Mouse (Mus musculus): ENCODE results near the gene Mmp10. TPM values are rescaled to one million over a fixed set of nuclear protein-coding genes. Genes with fewer than 3 reads are reported as not detected.

Gene Mmp10
- not detected in 4 replicates for total RNA-seq (2023)

GRCm38 (mm10) chr9:7502051-7502450, at the start of gene Mmp10:
Gene Mmp10 (plus strand): TSS chr9:7502352.

GRCm38 (mm10) chr9:7558221-7559017, 56.3 kb downstream of the Mmp10 start, which contains the start of gene Mmp8:
Gene Mmp8 (plus strand): TSS chr9:7558456.

Other genes with a start within 250 kb of the Mmp10 start
- gene Mmp13, start 229.8 kb upstream of the Mmp10 start, total RNA-seq (2023), result not detected in 4 replicates
- gene Mmp12, start 158.0 kb upstream of the Mmp10 start, total RNA-seq (2023), result 0.41 to 1.5 TPM in 2 of 4 replicates, not detected in the others
- not detected in 4 replicates for gene Mmp1b, start 114.3 kb upstream of the Mmp10 start, total RNA-seq (2023)
- gene Mmp3, start 56.5 kb upstream of the Mmp10 start, total RNA-seq (2023), result not detected in 4 replicates
- gene Mmp8, start 56.1 kb downstream of the Mmp10 start, total RNA-seq (2023), result 0.22 to 0.40 TPM in 2 of 4 replicates, not detected in the others
- gene Mmp27, start 69.0 kb downstream of the Mmp10 start, total RNA-seq (2023), result not detected in 4 replicates
- gene Mmp20, start 125.9 kb downstream of the Mmp10 start, total RNA-seq (2023), result not detected in 4 replicates
- gene Mmp7, start 189.7 kb downstream of the Mmp10 start, total RNA-seq (2023), result not detected in 4 replicates

All from B cell, adult 62 days (primary cell).